Mouse (Mus musculus): ENCODE data around the gene Cdkn2d.

Gene Cdkn2d

GRCm38 (mm10) chr9:21316696-21317095, 25.5 kb upstream of the Cdkn2d start:
- no peak for DNase-seq (ENCODE audit: low spot score)

DNA sequence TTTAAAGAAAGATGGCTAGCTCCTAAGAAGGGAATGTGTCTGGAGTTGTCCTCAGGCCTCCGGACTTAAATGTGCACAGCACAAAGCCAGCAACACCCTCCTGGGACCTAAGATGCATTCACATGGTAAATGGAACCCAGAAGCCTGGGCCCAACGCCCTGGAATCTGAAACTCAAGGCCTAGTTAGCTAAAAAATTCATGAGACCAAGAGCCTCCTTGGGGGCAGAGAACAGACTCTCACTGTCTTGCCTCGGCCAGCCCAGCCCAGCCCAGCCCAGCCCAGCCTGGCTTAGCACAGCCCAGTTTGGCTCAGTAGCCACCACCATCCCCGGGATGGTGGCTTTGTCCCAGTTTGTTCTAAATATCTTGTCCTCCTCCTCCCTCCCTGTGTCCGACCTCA, 24.2 kb upstream of the Cdkn2d start:
- DNase-seq (ENCODE audit: low spot score) = no peak

- no peak for DNase-seq (ENCODE audit: low spot score)
Measured at GRCm38 (mm10) chr9:21314367-21315140, 23.3 kb upstream of the Cdkn2d start.

- DNase-seq (ENCODE audit: low spot score) = peak; percentile 94
Measured at GRCm38 (mm10) chr9:21313394-21313793, 22.2 kb upstream of the Cdkn2d start.

DNA sequence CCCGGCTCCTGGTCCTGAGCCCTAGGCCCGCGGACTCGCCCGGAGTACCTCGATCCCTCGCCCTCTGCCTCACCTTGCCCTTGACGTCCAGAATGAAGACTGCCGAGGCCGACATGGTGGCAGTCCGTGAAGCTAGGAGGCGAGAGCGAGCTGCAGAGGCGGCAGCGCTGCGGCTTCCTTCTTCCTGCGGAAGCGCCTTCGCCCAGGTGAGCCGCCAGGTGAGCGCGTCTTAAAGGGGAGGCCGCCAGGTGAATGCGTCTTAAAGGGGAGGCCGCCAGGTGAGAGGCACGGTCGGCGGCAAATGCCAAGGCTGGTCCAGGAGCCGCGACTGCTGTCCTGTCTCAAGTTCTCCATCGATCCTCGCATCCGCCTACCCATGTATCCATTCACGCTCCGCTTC, 20.9 kb upstream of the Cdkn2d start, which contains the start of gene Ap1m2:
Gene Ap1m2, minus strand, starts transcription at position 204 of the 400 bp plus-strand sequence.
- DNase-seq (ENCODE audit: low spot score) = no peak

DNA sequence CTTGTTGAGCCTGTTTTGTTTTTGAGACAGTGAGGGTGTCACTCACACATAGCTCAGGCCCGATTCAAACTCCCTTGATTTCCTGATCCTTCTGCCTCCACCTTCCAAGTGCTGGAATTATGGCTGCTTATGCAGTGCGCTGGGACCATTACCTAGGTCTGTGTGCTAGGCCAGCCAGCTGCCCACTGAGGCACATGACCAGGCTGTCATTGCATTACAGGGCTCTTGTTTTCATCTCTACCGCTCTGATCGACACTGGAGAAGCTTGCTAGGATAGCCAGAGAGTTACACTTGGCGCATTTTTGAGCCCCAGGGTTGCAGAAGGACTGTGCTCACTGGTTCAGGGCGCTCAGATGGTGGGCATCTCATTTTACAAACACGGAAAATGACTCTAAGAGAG, 20.5 kb upstream of the Cdkn2d start:
- DNase-seq (ENCODE audit: low spot score) = no peak

- no peak for DNase-seq (ENCODE audit: low spot score)
Measured at GRCm38 (mm10) chr9:21309150-21309741, 18.0 kb upstream of the Cdkn2d start.

DNA sequence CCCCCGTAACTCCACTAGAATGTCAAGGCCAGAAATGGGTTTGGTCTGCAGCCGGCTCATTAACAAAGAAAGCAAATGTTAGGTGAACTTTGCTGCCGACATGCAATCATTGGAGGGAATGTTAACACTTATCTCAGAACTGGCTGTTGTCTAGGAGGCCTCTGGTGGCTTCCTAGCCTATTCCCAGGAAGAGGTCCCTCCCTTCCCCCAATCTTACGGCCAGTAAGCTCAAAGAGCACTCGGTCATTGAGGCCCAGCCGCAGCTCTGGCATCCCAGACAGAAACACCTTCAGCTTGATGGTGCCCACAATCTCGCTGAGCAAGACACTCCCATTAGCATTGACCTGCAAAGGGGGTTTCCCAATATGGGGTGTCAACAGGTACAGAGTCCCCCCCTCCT, 13.9 kb upstream of the Cdkn2d start:
- no peak for DNase-seq (ENCODE audit: low spot score)

DNA sequence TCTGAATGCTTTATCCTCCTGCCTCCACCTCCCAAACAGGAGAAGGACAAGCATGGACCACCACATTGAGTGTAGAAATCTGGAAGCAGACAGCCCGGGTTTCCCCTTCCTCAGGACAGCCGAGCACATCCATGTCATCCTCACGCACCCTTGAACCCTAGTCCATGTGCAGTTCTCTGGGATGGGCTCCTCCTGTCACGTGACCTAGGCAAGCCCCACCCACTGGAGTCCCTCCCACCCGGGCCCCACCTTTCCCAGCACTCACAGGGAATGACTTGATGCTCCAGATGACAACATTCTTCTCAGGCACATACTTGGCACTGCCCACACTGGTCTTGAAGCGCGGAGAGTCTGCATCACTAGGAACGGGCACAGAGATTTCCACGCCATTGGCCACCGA, 7.8 kb upstream of the Cdkn2d start:
- no peak for DNase-seq (ENCODE audit: low spot score)

- no peak for DNase-seq (ENCODE audit: low spot score)
Measured at GRCm38 (mm10) chr9:21292271-21292670, 1.1 kb upstream of the Cdkn2d start.

DNA sequence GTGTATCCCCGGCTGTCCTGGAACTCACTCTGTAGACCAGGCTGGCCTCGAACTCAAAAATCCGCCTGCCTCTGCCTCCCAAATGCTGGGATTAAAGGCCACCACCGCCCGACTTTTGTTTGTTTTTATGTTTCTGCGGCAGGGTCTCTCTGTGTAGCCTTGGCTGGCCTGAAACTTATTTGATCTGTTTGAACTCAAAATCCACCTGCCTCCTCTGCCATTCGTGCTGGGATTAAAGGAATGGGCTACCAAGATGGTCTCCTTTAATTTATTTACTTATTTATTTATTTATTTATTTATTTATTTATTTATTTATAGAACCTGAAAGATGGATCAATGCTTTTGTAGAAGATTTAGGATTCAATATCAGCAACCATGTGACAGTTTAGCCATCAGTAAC, 661 bp upstream of the Cdkn2d start:
- DNase-seq (ENCODE audit: low spot score) = peak; percentile 35

DNA sequence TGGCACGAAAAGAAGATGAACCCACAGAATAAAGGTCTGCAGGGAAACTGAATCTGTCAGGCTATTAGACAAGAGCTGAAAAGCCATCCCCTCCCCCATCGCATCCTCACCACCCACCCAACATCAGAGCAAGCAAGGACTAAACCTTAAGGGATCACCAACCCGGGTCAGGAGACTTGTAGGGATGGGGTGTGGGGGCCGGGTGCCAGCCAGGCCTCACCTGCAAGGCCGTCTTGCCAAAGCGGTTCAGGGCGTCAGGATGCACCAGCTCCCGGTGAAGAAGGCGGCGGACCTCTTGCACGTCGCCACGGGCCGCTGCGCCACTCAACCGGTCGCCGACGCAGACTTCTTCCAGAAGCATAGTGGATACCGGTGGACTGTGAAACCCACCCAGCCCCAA, 618 bp downstream of the Cdkn2d start:
- no peak for DNase-seq (ENCODE audit: low spot score)

DNA sequence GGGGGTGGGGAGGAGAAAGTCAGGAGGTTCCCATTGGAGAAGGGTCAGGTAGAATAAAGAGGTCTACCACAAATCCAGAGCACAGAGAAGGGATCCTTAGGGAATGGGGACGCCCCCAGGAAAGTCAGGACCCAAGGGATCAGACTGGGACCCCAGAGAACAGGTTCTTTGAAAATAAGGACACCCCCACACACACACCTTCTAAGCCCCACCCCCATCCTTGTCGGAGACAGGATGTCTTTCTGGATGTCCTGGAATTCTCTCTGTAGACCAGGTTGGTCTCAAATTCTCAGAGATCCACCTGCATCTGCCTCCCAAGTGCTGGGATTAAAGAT, 1.9 kb downstream of the Cdkn2d start:
- no peak for DNase-seq (ENCODE audit: low spot score)

DNA sequence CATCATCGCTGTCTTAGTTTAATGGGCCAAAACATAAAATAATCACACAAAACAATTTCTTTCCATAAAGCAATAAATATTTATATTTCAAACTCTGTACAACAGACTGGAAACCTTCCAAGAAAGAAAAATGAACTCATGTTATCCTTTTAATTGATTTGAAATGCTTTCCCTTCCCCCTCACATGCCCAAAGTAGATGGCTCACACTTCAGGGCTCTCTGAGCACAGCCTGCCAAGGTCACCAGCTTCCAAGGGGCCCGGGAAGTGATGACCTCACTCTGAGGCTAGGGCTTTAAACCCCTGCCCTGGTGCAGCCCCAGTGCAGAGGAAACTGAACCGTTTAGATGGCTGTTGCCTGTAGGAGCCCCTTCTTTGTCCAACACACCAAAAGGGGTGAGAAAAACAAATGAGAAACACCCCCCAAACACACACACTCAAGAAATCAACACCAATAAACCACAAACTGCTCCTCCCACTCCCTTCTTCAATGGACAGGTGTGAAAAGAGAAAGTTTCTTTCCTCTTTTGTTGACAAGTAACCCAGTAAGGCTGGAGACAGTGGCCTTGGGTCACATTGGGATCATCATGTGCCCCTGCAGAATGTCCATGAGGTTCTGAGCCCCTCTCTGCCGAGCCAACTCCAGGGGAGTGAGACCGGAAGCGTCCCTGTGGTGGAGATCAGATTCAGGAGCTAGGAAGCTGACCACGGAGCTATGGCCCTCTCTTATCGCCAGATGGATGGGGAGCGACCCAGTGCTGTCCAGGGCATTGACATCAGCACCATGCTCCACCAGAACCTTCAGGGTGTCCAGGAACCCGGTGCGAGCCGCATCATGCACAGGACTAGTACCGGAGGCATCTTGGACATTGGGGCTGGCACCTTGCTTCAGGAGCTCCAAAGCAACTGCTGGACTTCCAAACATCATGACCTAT, 2.5 kb downstream of the Cdkn2d start:
- DNase-seq (ENCODE audit: low spot score) = no peak

DNA sequence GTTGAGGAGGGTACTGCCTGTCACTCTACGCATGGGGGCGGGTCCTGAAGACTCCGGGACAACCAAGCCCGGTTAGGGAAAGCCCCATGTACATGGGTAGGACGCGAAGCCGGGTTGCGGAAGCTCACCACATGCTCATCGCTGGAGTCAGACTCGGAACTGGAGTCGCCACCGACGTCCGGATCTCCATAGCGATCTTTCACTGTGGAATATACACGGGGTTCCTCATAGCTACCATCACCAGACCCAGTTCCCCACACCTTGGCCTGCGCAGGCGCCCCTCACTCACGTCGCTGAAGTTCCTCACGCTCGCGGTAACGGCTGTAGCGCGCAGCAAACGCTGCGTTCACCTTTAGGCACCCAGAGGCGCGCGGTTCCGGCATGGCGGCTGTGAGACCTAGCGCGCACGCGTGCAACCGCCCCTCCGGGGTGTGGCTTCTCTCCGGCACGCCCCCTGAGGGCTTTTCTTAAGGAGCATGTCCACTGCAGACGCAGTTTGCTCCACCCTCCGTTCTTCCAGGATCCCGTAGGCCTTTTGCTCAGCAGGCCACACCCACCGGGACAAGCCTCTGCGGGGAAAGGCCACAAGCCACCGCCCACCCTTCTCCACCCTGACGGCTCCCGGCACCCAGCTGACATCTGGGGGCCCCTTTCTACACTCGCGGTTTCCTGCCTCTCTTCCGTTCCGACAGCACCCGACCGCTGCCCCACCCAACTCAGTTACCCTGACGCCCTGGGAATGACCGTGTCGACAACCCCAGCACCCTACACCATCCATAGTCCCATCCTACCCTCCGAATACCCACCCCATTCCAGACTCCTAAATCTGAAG, 3.4 kb downstream of the Cdkn2d start, which contains the start of gene Kri1:
Gene Kri1, minus strand, starts transcription at position 399 of the 832 bp plus-strand sequence.
- DNase-seq (ENCODE audit: low spot score) = peak; percentile 98

GRCm38 (mm10) chr9:21286753-21287152, 4.5 kb downstream of the Cdkn2d start:
- no peak for DNase-seq (ENCODE audit: low spot score)

DNA sequence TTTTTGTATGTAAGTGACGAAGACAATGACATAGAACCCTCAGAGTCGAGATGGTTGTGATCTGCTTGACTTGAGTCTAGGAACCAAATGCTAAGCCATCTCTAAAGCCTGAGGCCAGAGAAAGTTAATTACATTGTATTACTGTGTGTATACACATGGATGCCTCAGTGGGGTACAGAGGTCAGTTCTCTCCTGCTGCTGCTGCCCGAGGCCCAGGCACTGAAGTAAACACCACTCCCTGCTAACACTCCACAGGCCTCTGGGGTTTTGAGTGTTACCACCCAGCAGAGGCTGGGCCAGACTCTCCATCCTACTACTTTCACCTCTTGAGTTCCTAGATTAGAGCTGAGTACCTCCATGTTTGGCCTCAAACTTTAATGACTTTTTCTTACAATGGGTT, 7.2 kb downstream of the Cdkn2d start:
- DNase-seq (ENCODE audit: low spot score) = no peak

DNA sequence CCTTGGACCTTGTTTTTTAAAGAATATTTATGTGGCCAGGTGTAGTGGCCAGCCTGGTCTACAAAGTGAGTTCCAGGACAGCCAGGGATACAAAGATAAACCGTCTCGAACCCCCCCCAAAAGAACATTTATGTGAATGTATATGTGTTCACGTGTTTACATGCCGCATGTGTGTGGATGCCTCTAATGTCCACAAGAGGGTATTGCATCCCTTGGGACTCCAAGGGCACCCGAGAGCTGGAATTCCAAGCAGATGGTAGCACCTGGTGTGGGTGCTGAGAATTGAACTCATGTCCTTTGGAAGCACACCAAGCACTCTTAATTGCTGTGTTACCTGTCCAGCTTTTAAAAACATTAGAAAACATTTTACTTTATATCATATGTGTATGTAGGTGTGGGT, 7.6 kb downstream of the Cdkn2d start:
- DNase-seq (ENCODE audit: low spot score) = no peak

DNA sequence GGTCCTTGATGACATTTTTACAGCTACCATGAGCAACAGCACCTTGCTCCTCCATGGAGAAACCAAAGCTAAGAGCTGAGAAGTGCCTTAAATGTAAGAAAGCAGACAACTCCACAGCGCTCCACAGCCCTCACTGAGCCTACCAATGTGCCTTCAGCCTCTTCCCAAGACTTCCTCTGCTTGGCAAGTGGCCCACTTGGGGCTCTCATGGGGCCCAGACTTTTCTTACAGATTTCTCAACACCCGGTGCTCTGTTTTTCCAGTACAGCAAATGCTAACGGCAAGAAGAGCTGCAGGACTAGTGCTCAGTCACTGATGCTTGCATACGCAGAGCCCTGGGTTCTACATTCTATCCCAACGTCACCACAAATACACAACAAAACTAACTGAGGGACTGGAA, 13.4 kb downstream of the Cdkn2d start:
- DNase-seq (ENCODE audit: low spot score) = no peak

DNA sequence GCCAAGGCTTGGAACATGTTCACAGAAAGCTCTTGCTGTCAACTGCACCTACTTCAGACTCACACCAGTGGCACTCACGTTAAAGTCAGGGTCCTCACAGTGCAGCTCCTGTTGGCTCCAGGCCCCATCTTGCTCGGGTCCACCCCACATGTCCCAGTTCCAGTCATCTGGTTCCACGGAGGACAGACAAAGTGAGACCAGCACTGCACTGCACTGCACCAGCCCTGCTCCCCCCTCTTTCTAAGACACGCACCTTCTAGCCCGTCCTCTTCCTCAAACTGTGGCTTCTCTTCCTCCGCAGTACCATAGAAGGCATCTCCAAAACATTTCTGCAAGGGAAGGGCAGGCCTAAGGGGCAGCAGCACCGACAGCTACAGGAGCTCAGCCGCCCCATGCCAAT, 14.9 kb downstream of the Cdkn2d start:
- DNase-seq (ENCODE audit: low spot score) = no peak

- no peak for DNase-seq (ENCODE audit: low spot score)
Measured at GRCm38 (mm10) chr9:21275727-21276126, 15.5 kb downstream of the Cdkn2d start.
